Mouse (Mus musculus): ENCODE measurements around the gene B3gnt4.

The B3gnt4 gene

DNA sequence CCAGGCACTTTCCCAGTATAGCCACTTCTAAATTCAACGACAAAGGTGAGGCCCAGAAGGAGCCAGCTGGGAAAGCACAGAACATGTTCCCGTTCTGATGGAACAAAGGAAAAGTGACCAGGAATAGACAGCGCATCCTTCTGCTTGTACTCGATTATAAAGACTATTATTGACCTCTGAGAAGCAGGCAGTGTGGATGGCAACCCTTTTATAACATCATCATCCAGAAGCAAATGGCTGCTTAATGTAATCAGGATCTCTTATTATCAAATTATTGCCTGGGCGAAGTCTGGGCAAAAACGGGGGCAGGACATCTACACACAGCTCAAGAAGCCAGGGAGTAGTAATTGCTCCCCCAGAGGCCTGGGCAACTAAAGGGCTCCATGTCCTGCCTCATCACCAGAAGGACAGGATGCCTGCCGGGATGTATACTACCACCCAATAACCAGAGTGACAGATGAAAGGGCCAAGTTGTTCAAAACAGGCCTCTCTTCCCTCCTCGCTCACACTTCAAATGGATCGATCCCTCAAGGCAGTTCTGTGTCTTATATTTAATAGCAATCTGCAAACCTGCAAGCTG lies 15.7 kb downstream of the B3gnt4 start:
- DNase-seq (ENCODE audit: low spot score in 2 of 2) = no peak

GRCm38 (mm10) chr5:123528641-123529040 lies 18.4 kb downstream of the B3gnt4 start:
- no peak for DNase-seq (ENCODE audit: low spot score in 2 of 2)

GRCm38 (mm10) chr5:123530056-123530455 lies 19.8 kb downstream of the B3gnt4 start:
- DNase-seq (ENCODE audit: low spot score in 2 of 2) = peak in 1 of 2 experiments; percentile 0

DNA sequence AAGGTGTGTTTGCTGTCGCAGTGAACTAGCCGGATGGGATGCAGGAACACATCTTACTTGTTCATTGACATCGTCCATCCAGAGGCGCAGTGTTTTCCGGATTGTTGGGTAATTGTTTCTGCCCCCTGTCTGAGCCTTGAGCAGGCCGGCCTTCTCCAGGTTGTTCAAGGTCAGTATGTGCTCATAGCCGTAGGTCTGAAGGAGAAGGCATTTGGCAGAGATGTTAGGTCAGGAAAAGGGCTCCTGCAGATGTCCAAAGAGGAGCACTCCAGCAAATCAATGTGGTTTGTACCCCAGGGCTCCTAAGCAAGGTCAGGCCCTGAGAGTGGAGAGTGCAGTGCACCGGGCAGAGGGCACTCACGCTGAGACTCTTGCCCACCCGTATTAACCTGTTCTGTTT lies 23.5 kb downstream of the B3gnt4 start:
- no peak for DNase-seq (ENCODE audit: low spot score in 2 of 2)

- no peak for DNase-seq (ENCODE audit: low spot score in 2 of 2)
These were observed 45.4 kb downstream of the B3gnt4 start for GRCm38 (mm10) chr5:123555693-123556092.

GRCm38 (mm10) chr5:123556451-123556850 lies 46.2 kb downstream of the B3gnt4 start:
- no peak for DNase-seq (ENCODE audit: low spot score in 2 of 2)

- DNase-seq (ENCODE audit: low spot score in 2 of 2) = no peak
These were observed 49.3 kb downstream of the B3gnt4 start for GRCm38 (mm10) chr5:123559588-123559987.

GRCm38 (mm10) chr5:123561128-123561527 lies 50.9 kb downstream of the B3gnt4 start:
- DNase-seq (ENCODE audit: low spot score in 2 of 2) = no peak
